Mouse (Mus musculus) hindbrain, postnatal 0 days (tissue): ENCODE results near the gene Pdcd1. TPM values are rescaled to one million over a fixed set of nuclear protein-coding genes. Genes with fewer than 3 reads are reported as not detected.

Experiments
- ATAC-seq: fragments of 200-750 bp; cut with Nextera tagmentation; 2 replicates; pipeline ENCODE4 v1.8.0; 2017; ENCODE audit warnings: mild to moderate bottlenecking, moderate TSS enrichment, moderate library complexity
- DNase-seq: peaks from one replicate; pipeline ENCODE4 v3.0.0-alpha.2; 2015; ENCODE audit warnings: low spot score
- H3K27ac ChIP-seq: fragments of 300-500 bp; sonication (generic); 2 replicates; pipeline ENCODE4 v1.5.1; 2014; ENCODE audit warnings: mild to moderate bottlenecking
- H3K27me3 ChIP-seq: fragments of 300-500 bp; sonication (generic); 2 replicates; pipeline ENCODE4 v1.6.1; 2014; ENCODE audit warnings: low read length, mixed read lengths; ENCODE audit not compliant: insufficient read depth
- H3K36me3 ChIP-seq: fragments of 300-500 bp; sonication (generic); 2 replicates; pipeline ENCODE4 v1.6.1; 2014; ENCODE audit warnings: low read length, mixed read lengths; ENCODE audit not compliant: insufficient read depth
- H3K4me1 ChIP-seq: fragments of 300-500 bp; sonication (generic); 2 replicates; pipeline ENCODE4 v1.6.1; 2014; ENCODE audit warnings: antibody characterized with exemption, low read length, mixed read lengths; ENCODE audit not compliant: insufficient read depth
- H3K4me2 ChIP-seq: fragments of 300-500 bp; sonication (generic); 2 replicates; pipeline ENCODE4 v1.6.1; 2014; ENCODE audit warnings: low read depth, mild to moderate bottlenecking, low read length, moderate library complexity, mixed read lengths
- H3K4me3 ChIP-seq: fragments of 300-500 bp; sonication (generic); 2 replicates; pipeline ENCODE4 v1.5.1; 2014; ENCODE audit warnings: low read length
- H3K9ac ChIP-seq: fragments of 300-500 bp; sonication (generic); replicated peaks from 2 replicates; pipeline ENCODE4 v1.6.1; 2014; ENCODE audit warnings: mild to moderate bottlenecking, low read length, moderate library complexity, mixed read lengths
- H3K9me3 ChIP-seq: fragments of 300-500 bp; sonication (generic); 2 replicates; pipeline ENCODE4 v1.6.1; 2016; ENCODE audit warnings: low read length, mixed read lengths
- CTCF ChIP-seq: IDR thresholded peaks from 2 replicates; pipeline ENCODE4 v1.5.1; 2016; ENCODE audit warnings: antibody characterized with exemption, control low read depth, low read depth
- WGBS: fragments of 180-500 bp; shearing (Covaris S2); extraction: QIAGEN DNeasy Blood & Tissue Kit; methylation state at CpG from one replicate; pipeline ENCODE4 v1.1.7; 2014; 5-methylcytosine and 5-hydroxymethylcytosine counted together
- polyA plus RNA-seq: library from polyadenylated mRNA; unstranded; fragments of >200 nt; fragmentation: Nextera tagmentation; extraction: Ambion mirVana; gene quantifications from 2 replicates; pipeline ENCODE4 v1.2.1, GENCODE M21; 2015
- total RNA-seq: library from RNA; depleted of rRNA; stranded (reverse); fragments of >200 nt; gene quantifications from 2 replicates; pipeline ENCODE4 v1.2.3, GENCODE M21; 2014; rRNA removed

Pdcd1 gene
- not detected in 2 replicates for total RNA-seq
- polyA plus RNA-seq, result not detected in 2 replicates

DNA sequence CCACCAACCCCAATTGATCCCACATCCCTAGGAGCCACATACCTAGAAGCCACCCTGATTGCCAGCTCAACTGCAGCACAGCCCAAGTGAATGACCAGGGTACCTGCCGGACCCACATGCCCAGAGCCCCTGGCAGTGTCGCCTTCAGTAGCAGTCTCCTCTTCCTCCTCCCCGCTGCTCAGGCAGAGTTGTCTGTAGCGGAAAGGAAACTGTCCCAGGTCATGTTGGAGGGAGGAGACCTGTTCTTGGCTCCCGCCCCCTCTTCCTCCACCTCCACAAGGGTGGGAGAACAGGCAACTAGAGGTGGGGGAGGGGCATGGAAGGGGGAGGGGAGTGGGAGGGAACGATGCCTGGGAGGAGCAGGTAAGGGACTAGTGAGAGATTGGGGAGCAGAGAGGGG is at the start of gene Pdcd1:
Gene Pdcd1, minus strand, starts transcription at position 181 of the 400 bp plus-strand sequence.
- no peak for TF ChIP-seq CTCF
- Histone ChIP-seq H3K9ac (no peak within 1 kb of the TSS), H3K4me1 (no peaks in the 10 kb centered on the region), H3K4me2 (no peak within 1 kb of the TSS), H3K36me3 (no peaks in the 10 kb centered on the region), H3K9me3 (no peaks in the 10 kb centered on the region), H3K4me3 (no peak within 1 kb of the TSS), H3K27me3 (no peaks in the 10 kb centered on the region), H3K27ac (no peak within 1 kb of the TSS)
- ATAC-seq, result no peak
- no peak for DNase-seq
- WGBS, result 82% methylated on average over 6 of the region's 6 CpGs

DNA sequence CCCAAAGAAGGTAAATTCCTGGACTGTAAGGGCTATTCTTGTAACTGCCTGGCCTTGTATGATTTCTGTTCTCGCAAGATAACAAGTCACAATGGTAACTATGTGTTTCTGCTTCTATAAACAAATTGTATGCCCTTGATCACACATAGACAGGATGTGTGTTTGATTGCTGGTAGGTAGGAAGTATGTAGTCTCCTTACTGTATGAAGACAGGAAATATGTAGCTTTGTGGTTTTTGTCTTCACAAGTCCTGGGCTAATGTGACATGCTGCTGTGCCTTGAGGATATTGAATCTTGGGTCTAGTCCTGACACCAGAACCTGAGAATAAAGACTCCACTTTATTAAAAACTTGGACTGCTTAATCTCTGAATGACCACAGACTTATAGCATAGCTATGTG is 39.4 kb upstream of the Pdcd1 start:
- ATAC-seq (no peak), DNase-seq (no peak)
- WGBS, result 88% methylated on average over 1 of the region's 1 CpGs
- Histone ChIP-seq H3K9ac (no peak overlapping the region), H3K36me3 (no peaks in the 10 kb centered on the region), H3K9me3 (no peaks in the 10 kb centered on the region), H3K27ac (no peak overlapping the region), H3K4me2 (no peak overlapping the region), H3K4me3 (no peak overlapping the region), H3K27me3 (no peaks in the 10 kb centered on the region), H3K4me1 (no peaks in the 10 kb centered on the region)
- no peak for TF ChIP-seq CTCF

DNA sequence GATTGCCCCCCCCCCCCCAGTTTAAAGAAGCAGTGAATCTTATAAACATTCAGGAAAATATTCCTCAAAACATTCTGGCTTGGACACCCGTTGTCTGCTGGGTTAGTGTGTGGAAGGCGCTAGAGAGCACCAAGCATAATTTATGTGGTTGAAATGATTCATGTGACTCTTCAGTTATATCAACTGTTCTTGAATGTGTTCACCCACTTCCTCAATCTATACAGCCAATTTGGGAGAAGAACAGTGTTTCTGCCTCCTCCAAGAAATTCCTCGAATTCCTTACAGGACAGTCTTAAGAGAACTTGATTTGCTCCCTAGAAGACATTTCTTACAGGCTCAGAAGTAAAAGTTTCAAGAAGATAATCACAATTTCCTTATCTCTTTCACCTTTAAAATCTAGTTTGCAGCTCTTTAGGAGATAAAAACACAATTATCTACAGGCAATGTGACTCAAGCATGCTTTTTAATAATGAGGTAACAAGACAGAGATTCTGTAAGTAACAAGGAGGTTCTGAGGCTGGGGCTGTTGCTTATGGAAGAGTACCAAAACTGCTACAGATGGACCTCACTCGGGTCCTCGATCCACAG is 34.1 kb upstream of the Pdcd1 start:
- H3K36me3 ChIP-seq, result no peaks in the 10 kb centered on the region
- no peak overlapping the region for H3K27ac ChIP-seq
- no peaks in the 10 kb centered on the region for H3K27me3 ChIP-seq
- H3K9me3 ChIP-seq, result no peaks in the 10 kb centered on the region
- ATAC-seq (no peak), DNase-seq (no peak)
- 88% methylated on average over 5 of the region's 5 CpGs for WGBS
- no peak overlapping the region for H3K9ac ChIP-seq
- no peak for TF ChIP-seq CTCF
- H3K4me2 ChIP-seq, result no peak overlapping the region
- H3K4me3 ChIP-seq, result no peak overlapping the region
- H3K4me1 ChIP-seq, result no peaks in the 10 kb centered on the region

DNA sequence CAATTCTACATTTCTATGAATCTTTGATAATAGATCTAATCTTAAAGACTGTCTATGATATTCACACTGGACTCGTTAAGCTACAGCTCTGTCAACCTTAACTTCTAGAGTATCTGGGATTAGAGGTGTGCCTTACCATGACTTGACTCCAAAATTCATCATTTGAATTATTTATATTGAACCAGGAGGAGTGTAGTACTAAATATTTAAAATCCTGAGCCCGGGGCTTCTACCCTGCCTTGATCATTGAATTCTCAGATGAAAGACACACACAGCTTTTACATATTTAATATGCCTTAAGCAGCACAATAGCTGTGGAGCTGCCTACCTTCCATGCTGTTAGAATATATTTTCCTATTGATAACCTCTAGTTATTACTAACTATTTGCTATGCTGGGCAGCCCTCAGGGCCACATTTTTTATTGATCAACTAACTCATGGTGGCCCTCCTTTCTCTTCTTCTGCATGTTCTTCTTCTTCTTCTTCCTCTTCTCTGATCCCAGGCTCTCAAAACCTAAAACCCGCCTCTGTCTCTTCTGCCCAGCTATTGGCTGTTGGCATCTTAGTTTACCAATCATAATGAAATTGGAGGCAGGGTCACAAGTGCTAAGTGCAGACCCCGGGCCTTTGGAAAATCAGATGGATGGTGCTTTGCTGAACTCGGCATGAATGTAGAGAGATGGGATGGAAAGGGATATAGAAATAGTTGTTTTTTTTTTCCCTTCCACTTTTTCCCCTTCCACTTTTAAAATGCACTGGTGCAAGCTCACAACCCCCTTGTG is 33.2 kb upstream of the Pdcd1 start:
- no peak for TF ChIP-seq CTCF
- no peaks in the 10 kb centered on the region for H3K36me3 ChIP-seq
- no peak overlapping the region for H3K9ac ChIP-seq
- 84% methylated on average over 5 of the region's 5 CpGs for WGBS
- H3K4me2 ChIP-seq, result no peak overlapping the region
- ATAC-seq (no peak), DNase-seq (no peak)
- no peak overlapping the region for H3K27ac ChIP-seq
- H3K27me3 ChIP-seq, result no peaks in the 10 kb centered on the region
- H3K9me3 ChIP-seq, result no peaks in the 10 kb centered on the region
- no peak overlapping the region for H3K4me3 ChIP-seq
- H3K4me1 ChIP-seq, result no peaks in the 10 kb centered on the region

DNA sequence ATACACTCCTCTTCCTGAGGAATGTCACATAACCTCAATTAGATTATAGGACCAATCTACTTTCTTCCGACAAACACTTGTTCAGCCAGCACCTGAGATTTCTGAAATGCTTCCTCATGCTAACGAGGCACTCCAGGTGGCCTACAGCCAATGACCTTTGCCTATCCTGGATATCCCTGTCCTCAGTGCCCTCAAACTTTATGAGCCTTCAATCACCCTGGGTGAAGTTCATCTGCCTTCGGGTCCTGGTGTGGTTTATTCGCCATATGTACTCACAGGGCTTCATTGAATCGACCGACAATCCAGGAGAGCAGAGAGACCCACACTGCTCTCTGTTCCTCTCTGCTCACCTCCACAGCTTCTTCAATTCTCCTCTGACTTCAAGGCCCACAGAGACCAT is 29.4 kb upstream of the Pdcd1 start:
- ATAC-seq, result no peak
- Histone ChIP-seq H3K4me3 (no peak overlapping the region), H3K4me1 (no peaks in the 10 kb centered on the region), H3K9me3 (no peaks in the 10 kb centered on the region), H3K9ac (no peak overlapping the region), H3K4me2 (no peak overlapping the region), H3K27me3 (no peaks in the 10 kb centered on the region), H3K36me3 (no peaks in the 10 kb centered on the region), H3K27ac (no peak overlapping the region)
- 85% methylated on average over 6 of the region's 6 CpGs for WGBS
- TF ChIP-seq CTCF, result no peak
- no peak for DNase-seq

DNA sequence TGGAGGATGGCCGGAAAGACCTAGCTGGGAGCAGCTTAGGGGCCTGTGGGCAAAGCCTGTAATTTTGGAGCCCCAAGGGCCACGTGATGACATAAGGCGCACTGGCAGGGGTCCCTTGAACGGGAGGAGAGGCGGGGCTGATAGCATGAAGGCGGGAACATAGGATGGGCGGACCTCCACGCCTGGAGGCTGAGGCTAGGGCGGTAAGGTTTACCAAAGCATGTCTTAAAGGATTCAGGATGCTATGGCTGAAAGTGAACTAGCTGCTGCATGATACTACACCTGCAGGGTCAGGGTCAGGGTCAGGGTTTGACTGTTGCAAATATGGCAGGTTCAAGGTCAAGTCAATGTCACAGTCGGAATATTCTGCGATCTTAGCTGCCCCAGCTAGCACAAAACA is 28.8 kb upstream of the Pdcd1 start:
- Histone ChIP-seq H3K9me3 (no peaks in the 10 kb centered on the region), H3K9ac (no peak overlapping the region), H3K27me3 (no peaks in the 10 kb centered on the region), H3K4me2 (0 out of 2 replicates have a peak overlapping the region, but pooled peaks have one; percentile 0), H3K27ac (no peak overlapping the region), H3K36me3 (no peaks in the 10 kb centered on the region), H3K4me3 (no peak overlapping the region), H3K4me1 (no peaks in the 10 kb centered on the region)
- no peak for DNase-seq
- 60% methylated on average over 11 of the region's 11 CpGs for WGBS
- TF ChIP-seq CTCF, result no peak
- no peak for ATAC-seq

DNA sequence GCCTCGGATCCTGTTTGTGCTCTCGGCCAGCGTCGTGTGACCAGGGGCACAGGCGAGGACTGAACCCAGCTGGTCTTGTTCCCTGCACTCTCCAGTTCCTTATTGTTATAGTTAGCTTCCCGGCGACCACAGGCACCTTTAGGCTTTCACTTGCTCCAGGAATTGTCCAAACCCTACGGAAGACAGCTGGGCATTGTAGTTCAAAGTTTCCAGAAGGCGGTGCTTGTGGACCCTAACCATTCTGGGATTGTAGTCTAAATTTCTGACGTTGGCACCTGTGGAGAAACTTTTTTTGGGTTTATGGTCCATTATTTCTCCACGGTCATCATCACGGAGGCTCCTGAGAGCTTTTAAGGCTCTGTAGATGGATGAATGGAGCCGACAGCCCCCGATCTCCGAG is 28.4 kb upstream of the Pdcd1 start:
- no peak overlapping the region for H3K9ac ChIP-seq
- H3K27me3 ChIP-seq, result no peaks in the 10 kb centered on the region
- 0 out of 2 replicates have a peak overlapping the region, but pooled peaks have one; percentile 0 for H3K4me2 ChIP-seq
- H3K4me1 ChIP-seq, result no peaks in the 10 kb centered on the region
- no peak for DNase-seq
- 57% methylated on average over 15 of the region's 15 CpGs for WGBS
- H3K36me3 ChIP-seq, result no peaks in the 10 kb centered on the region
- H3K9me3 ChIP-seq, result no peaks in the 10 kb centered on the region
- TF ChIP-seq CTCF, result no peak
- H3K27ac ChIP-seq, result no peak overlapping the region
- no peak overlapping the region for H3K4me3 ChIP-seq
- no peak for ATAC-seq
